Mouse (Mus musculus) midbrain, embryonic 10.5 days (tissue): ENCODE results near the gene Ugp2. TPM values are rescaled to one million over a fixed set of nuclear protein-coding genes. Genes with fewer than 3 reads are reported as not detected.

Source experiments
- microRNA counts: library from miRNA; unstranded; fragments of <30 nt; microRNA quantifications from one replicate; lab custom pipeline; 2017
- microRNA-seq: library from miRNA; unstranded; fragments of <30 nt; microRNA quantifications from one replicate; pipeline ENCODE4, GENCODE M21; 2017
- polyA plus RNA-seq: library from polyadenylated mRNA; unstranded; fragments of >200 nt; fragmentation: Nextera tagmentation; extraction: Ambion mirVana; gene quantifications from 2 replicates; pipeline ENCODE4 v1.2.1, GENCODE M21; 2016

Gene Ugp2
- polyA plus RNA-seq, 1 experiment from 2014 or later = 54.6 TPM

MicroRNA genes within 50 kb of the gene (microRNA counts, 519-probe panel; counts per million panel counts)
- microRNA mmu-miR-1933-3p (lab: Ali Mortazavi, UCI) (not detected), microRNA mmu-miR-1933-5p (lab: Ali Mortazavi, UCI) (not detected)

Small RNAs within 50 kb of the gene (microRNA-seq; reads per million reads assigned to microRNA genes)
- gene Mir1933 = 0.90 reads per million

Other genes with a start within 250 kb of the Ugp2 start
- 9.6 and 10.2 TPM in 2 replicates for gene Vps54, start 131.9 kb downstream of the Ugp2 start, polyA plus RNA-seq
- 11.9 and 13.2 TPM in 2 replicates for gene Wdpcp, start 201.0 kb upstream of the Ugp2 start, polyA plus RNA-seq
- gene Mdh1, start 201.2 kb upstream of the Ugp2 start, polyA plus RNA-seq = 427 and 437 TPM in 2 replicates